Mouse (Mus musculus): ENCODE data around the gene Kdm5c. TPM values are rescaled to one million over a fixed set of nuclear protein-coding genes. Genes with fewer than 3 reads are reported as not detected.

Kdm5c gene
- polyA plus RNA-seq (2015; fragmentation: Illumina TruSeq; extraction: RNeasy Lipid Tissue Mini Kit (QIAGEN cat#74804); ENCODE audit: insufficient read depth, low replicate concordance) = 29.0 TPM

DNA sequence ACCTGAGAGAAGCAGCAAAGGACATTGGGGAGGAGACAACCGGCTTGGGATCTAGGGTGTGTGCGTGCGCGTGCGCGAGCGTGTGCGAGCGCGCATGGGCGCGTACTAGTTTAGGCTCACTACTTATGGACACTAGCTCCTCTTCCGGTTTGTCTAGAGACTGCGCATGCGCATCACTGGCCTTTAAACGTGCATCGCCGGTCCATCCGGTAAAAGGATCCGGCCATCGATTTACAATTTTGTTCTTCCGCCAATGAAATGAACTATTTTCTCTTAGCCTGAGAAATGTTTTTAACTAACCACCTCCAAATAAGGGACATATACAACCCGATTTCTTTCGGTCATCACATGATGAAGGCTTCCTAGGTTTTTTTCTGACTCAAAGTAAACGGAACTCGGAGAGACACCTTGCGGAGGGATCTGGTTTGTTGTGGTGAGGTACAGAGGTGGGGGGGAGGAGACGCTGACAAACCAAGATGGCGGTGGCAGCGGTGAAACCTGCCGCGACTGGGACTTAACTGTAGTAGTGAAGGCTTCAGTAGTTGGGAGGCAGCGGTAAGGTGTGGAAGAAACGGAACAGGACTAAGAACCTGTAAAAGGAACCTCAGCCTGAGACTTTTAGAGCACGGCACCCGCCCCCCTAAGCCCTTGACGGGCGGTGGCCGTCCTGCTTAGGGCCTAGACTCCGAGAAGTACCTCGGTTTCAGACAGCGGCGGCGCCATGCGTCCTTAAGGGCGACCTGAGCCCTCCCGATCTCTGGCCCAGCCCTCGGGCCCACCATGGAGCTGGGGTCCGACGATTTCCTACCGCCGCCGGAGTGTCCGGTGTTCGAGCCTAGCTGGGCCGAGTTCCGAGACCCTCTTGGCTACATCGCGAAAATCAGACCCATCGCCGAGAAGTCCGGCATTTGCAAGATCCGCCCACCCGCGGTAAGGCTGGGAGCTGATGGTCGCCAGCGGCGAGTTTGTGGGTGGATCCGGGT is at the start of gene Kdm5c:
Gene Kdm5c (plus strand): TSS at position 240 of the 983 bp plus-strand sequence.

Other genes with a start within 250 kb of the Kdm5c start
- gene Hsd17b10, start 231.2 kb upstream of the Kdm5c start, polyA plus RNA-seq (2015; fragmentation: Illumina TruSeq; extraction: RNeasy Lipid Tissue Mini Kit (QIAGEN cat#74804); ENCODE audit: insufficient read depth, low replicate concordance) = 58.4 TPM
- 1.1 TPM for gene Ribc1, start 216.7 kb upstream of the Kdm5c start, polyA plus RNA-seq (2015; fragmentation: Illumina TruSeq; extraction: RNeasy Lipid Tissue Mini Kit (QIAGEN cat#74804); ENCODE audit: insufficient read depth, low replicate concordance)
- gene Smc1a, start 216.6 kb upstream of the Kdm5c start, polyA plus RNA-seq (2015; fragmentation: Illumina TruSeq; extraction: RNeasy Lipid Tissue Mini Kit (QIAGEN cat#74804); ENCODE audit: insufficient read depth, low replicate concordance) = 132 TPM
- gene Iqsec2, start 88.8 kb upstream of the Kdm5c start, polyA plus RNA-seq (2015; fragmentation: Illumina TruSeq; extraction: RNeasy Lipid Tissue Mini Kit (QIAGEN cat#74804); ENCODE audit: insufficient read depth, low replicate concordance) = 4.8 TPM
- gene Kantr, start 94.5 kb downstream of the Kdm5c start, polyA plus RNA-seq (2015; fragmentation: Illumina TruSeq; extraction: RNeasy Lipid Tissue Mini Kit (QIAGEN cat#74804); ENCODE audit: insufficient read depth, low replicate concordance) = 20.1 TPM
- gene Tspyl2, start 109.4 kb downstream of the Kdm5c start, polyA plus RNA-seq (2015; fragmentation: Illumina TruSeq; extraction: RNeasy Lipid Tissue Mini Kit (QIAGEN cat#74804); ENCODE audit: insufficient read depth, low replicate concordance) = 51.7 TPM
- 0.94 TPM for gene Gpr173, start 135.7 kb downstream of the Kdm5c start, polyA plus RNA-seq (2015; fragmentation: Illumina TruSeq; extraction: RNeasy Lipid Tissue Mini Kit (QIAGEN cat#74804); ENCODE audit: insufficient read depth, low replicate concordance)

Data from spleen, adult 10 weeks (tissue).